Mouse (Mus musculus): ENCODE data around the gene Tldc1. TPM values are rescaled to one million over a fixed set of nuclear protein-coding genes. Genes with fewer than 3 reads are reported as not detected.

Gene Tldc1
- polyA plus RNA-seq, 1 experiment: 10.8 TPM

DNA sequence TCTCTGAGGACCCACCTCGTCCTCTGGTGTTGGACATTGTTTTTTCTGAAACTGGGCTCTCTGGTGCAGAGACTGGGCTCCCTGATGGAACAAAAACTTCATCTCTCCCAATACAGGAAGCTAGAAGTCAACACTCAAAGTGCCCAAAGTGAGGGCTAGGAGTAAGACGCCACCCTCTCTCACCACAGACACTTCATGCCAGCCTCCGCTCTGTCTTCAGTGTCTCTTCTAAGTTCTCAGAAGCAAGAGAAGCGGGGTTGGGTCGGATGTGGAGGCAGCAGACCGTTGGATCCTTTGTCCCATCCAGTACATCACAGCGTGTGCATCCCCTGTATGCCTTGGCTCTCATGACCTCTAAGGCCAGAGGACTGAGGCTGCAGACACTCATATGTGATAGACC, 11.4 kb upstream of the Tldc1 start:
- TF ChIP-seq CTCF (IDR thresholded peaks at IDR 0.05; ENCODE audit: insufficient read depth, low read length) (no peak), POLR2A (IDR thresholded peaks at IDR 0.05; ENCODE audit: borderline replicate concordance, extremely low read depth, low read depth, low read length) (no peak)
- Histone ChIP-seq H3K4me3 (replicated peaks; ENCODE audit: extremely low read depth, low read depth, low read length) (no peak overlapping the region), H3K4me1 (ENCODE audit: control insufficient read depth, insufficient read depth, low read length) (peaks cover 5% of the 10 kb centered on the region; the same call in 1 of the 2 replicates)
- no peak for DNase-seq
- whole genome bisulfite sequencing: 86% methylated on average over 7 of the region's 7 CpGs

GRCm38 (mm10) chr8:119788607-119789381, 10.6 kb upstream of the Tldc1 start:
- peaks cover 5% of the 10 kb centered on the region; the same call in 1 of the 2 replicates for H3K4me1 ChIP-seq (ENCODE audit: control insufficient read depth, insufficient read depth, low read length)
- no peak for DNase-seq

DNA sequence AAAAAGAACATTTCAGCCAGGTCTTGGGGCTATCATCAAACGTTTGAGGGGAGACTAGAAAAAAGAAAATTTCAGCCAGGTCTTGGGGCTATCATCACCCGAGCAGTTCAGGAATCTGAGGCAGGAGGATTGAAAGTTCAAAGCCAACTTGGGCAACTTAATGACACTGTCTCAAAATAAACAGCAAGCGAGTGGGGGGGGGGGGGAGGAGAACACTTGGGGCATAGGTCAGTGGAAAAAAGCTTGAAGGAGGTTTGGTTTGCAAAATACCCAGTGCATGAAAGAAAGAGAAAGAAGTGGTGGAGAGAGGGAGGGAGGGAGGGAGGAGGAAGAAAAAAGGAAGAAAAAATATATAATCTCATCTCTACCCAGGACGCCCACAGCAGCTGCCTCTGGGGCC, 9.1 kb upstream of the Tldc1 start:
- WGBS: 47% methylated on average over 4 of the region's 4 CpGs
- no peak for TF ChIP-seq POLR2A (IDR thresholded peaks at IDR 0.05; ENCODE audit: borderline replicate concordance, extremely low read depth, low read depth, low read length)
- no peak for TF ChIP-seq CTCF (IDR thresholded peaks at IDR 0.05; ENCODE audit: insufficient read depth, low read length)
- Histone ChIP-seq H3K4me3 (replicated peaks; ENCODE audit: extremely low read depth, low read depth, low read length) (no peak overlapping the region), H3K4me1 (ENCODE audit: control insufficient read depth, insufficient read depth, low read length) (peaks cover 4% of the 10 kb centered on the region; the same call in 1 of the 2 replicates)
- DNase-seq: no peak

More at GRCm38 (mm10) chr8:119788607-119789381, 10.6 kb upstream of the Tldc1 start:
- TF ChIP-seq CTCF (IDR thresholded peaks at IDR 0.05; ENCODE audit: insufficient read depth, low read length) (no peak), POLR2A (IDR thresholded peaks at IDR 0.05; ENCODE audit: borderline replicate concordance, extremely low read depth, low read depth, low read length) (no peak)
- H3K4me3 ChIP-seq (replicated peaks; ENCODE audit: extremely low read depth, low read depth, low read length): no peak overlapping the region
- WGBS: 90% methylated on average over 9 of the region's 9 CpGs

DNA sequence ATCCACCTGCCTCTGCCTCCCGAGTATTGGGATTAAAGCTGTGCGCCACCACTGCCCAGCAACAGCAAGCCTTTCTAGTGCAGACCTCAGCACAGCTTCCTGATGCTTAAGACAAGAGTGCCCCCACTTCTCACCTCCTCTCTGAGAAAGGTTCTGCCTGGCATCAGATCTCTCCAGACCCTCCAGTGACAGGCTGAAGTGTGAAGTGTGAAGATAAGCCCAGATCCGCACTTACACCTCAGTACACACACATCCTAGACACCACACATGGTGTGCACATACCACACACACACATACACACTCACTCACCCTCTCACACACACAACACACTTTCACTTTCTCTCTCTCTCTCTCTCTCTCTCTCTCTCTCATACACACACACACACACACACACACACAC, 8.7 kb upstream of the Tldc1 start:
- 67% methylated on average over 3 of the region's 3 CpGs for WGBS
- Histone ChIP-seq H3K4me1 (ENCODE audit: control insufficient read depth, insufficient read depth, low read length) (no peaks in the 10 kb centered on the region), H3K4me3 (replicated peaks; ENCODE audit: extremely low read depth, low read depth, low read length) (no peak overlapping the region)
- DNase-seq: no peak
- no peak for TF ChIP-seq POLR2A (IDR thresholded peaks at IDR 0.05; ENCODE audit: borderline replicate concordance, extremely low read depth, low read depth, low read length)
- no peak for TF ChIP-seq CTCF (IDR thresholded peaks at IDR 0.05; ENCODE audit: insufficient read depth, low read length)

- no peak for DNase-seq
- Histone ChIP-seq H3K4me3 (replicated peaks; ENCODE audit: extremely low read depth, low read depth, low read length) (no peak overlapping the region), H3K4me1 (ENCODE audit: control insufficient read depth, insufficient read depth, low read length) (no peaks in the 10 kb centered on the region)
- TF ChIP-seq CTCF (IDR thresholded peaks at IDR 0.05; ENCODE audit: insufficient read depth, low read length): no peak
- no peak for TF ChIP-seq POLR2A (IDR thresholded peaks at IDR 0.05; ENCODE audit: borderline replicate concordance, extremely low read depth, low read depth, low read length)
- WGBS: 71% methylated on average over 18 of the region's 18 CpGs
These were observed 7.7 kb upstream of the Tldc1 start for GRCm38 (mm10) chr8:119785764-119786405.

GRCm38 (mm10) chr8:119784676-119785075, 6.5 kb upstream of the Tldc1 start:
- WGBS: 64% methylated on average over 7 of the region's 7 CpGs
- no peaks in the 10 kb centered on the region for H3K4me1 ChIP-seq (ENCODE audit: control insufficient read depth, insufficient read depth, low read length)
- DNase-seq: no peak
- TF ChIP-seq CTCF (IDR thresholded peaks at IDR 0.05; ENCODE audit: insufficient read depth, low read length) (no peak), POLR2A (IDR thresholded peaks at IDR 0.05; ENCODE audit: borderline replicate concordance, extremely low read depth, low read depth, low read length) (no peak)
- H3K4me3 ChIP-seq (replicated peaks; ENCODE audit: extremely low read depth, low read depth, low read length): no peak overlapping the region

- no peak overlapping the region for H3K4me3 ChIP-seq (replicated peaks; ENCODE audit: extremely low read depth, low read depth, low read length)
- 65% methylated on average over 9 of the region's 9 CpGs for WGBS
- H3K4me1 ChIP-seq (ENCODE audit: control insufficient read depth, insufficient read depth, low read length): peaks cover under 1% of the 10 kb centered on the region; the same call in 1 of the 2 replicates
- no peak for TF ChIP-seq CTCF (IDR thresholded peaks at IDR 0.05; ENCODE audit: insufficient read depth, low read length)
- no peak for TF ChIP-seq POLR2A (IDR thresholded peaks at IDR 0.05; ENCODE audit: borderline replicate concordance, extremely low read depth, low read depth, low read length)
- no peak for DNase-seq
These were observed 5.9 kb upstream of the Tldc1 start for GRCm38 (mm10) chr8:119784141-119784574.

DNA sequence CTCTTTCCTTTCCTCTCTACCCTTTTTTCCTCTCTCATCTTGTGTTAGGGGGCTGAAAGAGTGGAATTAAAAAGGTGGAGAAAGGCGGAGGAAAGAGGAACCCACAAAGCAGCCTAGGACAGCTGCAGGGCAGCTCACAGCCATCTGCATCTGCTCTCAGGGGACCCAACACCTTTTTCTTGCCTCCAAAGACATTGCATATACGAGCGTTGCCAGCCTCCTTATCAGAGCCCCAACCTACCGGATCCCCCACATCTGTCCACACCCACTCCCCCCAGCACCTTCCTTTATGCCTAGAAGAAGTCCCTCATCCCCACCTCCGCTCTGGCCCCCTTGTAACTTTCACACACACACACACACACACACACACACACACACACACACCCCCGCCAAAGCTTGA, 5.4 kb upstream of the Tldc1 start:
- H3K4me1 ChIP-seq (ENCODE audit: control insufficient read depth, insufficient read depth, low read length): peaks cover 3% of the 10 kb centered on the region; the same call in 1 of the 2 replicates
- TF ChIP-seq CTCF (IDR thresholded peaks at IDR 0.05; ENCODE audit: insufficient read depth, low read length): no peak
- no peak for TF ChIP-seq POLR2A (IDR thresholded peaks at IDR 0.05; ENCODE audit: borderline replicate concordance, extremely low read depth, low read depth, low read length)
- no peak overlapping the region for H3K4me3 ChIP-seq (replicated peaks; ENCODE audit: extremely low read depth, low read depth, low read length)
- DNase-seq: no peak
- WGBS: 75% methylated on average over 6 of the region's 6 CpGs

- H3K4me3 ChIP-seq (replicated peaks; ENCODE audit: extremely low read depth, low read depth, low read length): no peak overlapping the region
- WGBS: 4% methylated on average over 5 of the region's 5 CpGs
- peak; percentile 74 for DNase-seq
- TF ChIP-seq POLR2A (IDR thresholded peaks at IDR 0.05; ENCODE audit: borderline replicate concordance, extremely low read depth, low read depth, low read length) (no peak), CTCF (IDR thresholded peaks at IDR 0.05; ENCODE audit: insufficient read depth, low read length) (peak; percentile 78)
- H3K4me1 ChIP-seq (ENCODE audit: control insufficient read depth, insufficient read depth, low read length): peaks cover 4% of the 10 kb centered on the region
These were observed 4.5 kb upstream of the Tldc1 start for GRCm38 (mm10) chr8:119782715-119783114.

Measured in lung, adult 2 months (tissue).